Mouse (Mus musculus) stomach, embryonic 15.5 days (tissue): ENCODE measurements around the gene Rgl1. TPM values are rescaled to one million over a fixed set of nuclear protein-coding genes. Genes with fewer than 3 reads are reported as not detected.

Experiments used
- ATAC-seq: fragments of 200-750 bp; cut with Nextera tagmentation; 2 replicates; pipeline ENCODE4 v1.8.0; 2017; ENCODE audit warnings: low read depth, moderate number of reproducible peaks, moderate TSS enrichment; ENCODE audit not compliant: insufficient read depth, low FRiP score
- H3K27ac ChIP-seq: fragments of 300-500 bp; sonication (generic); 2 replicates; pipeline ENCODE4 v1.5.1; 2015; ENCODE audit warnings: mild to moderate bottlenecking, inconsistent platforms
- H3K27me3 ChIP-seq: fragments of 300-500 bp; sonication (generic); replicated peaks from 2 replicates; pipeline ENCODE4 v1.6.1; 2015; ENCODE audit warnings: inconsistent platforms
- H3K36me3 ChIP-seq: fragments of 300-500 bp; sonication (generic); 2 replicates; pipeline ENCODE4 v1.6.1; 2015; ENCODE audit warnings: inconsistent platforms
- H3K4me1 ChIP-seq: fragments of 300-500 bp; sonication (generic); 2 replicates; pipeline ENCODE4 v1.6.1; 2015; ENCODE audit warnings: inconsistent platforms
- H3K4me2 ChIP-seq: fragments of 300-500 bp; sonication (generic); 2 replicates; pipeline ENCODE4 v1.6.1; 2015; ENCODE audit warnings: mild to moderate bottlenecking, inconsistent platforms
- H3K4me3 ChIP-seq: fragments of 300-500 bp; sonication (generic); replicated peaks from 2 replicates; pipeline ENCODE4 v1.5.1; 2015; ENCODE audit warnings: inconsistent platforms
- H3K9ac ChIP-seq: fragments of 300-500 bp; sonication (generic); 2 replicates; pipeline ENCODE4 v1.6.1; 2015; ENCODE audit warnings: inconsistent platforms
- H3K9me3 ChIP-seq: fragments of 300-500 bp; sonication (generic); 2 replicates; pipeline ENCODE4 v1.6.1; 2016; ENCODE audit warnings: inconsistent platforms
- WGBS: fragments of 180-500 bp; shearing (Covaris S2); methylation state at CpG from one replicate; pipeline ENCODE4 v1.1.7; 2015; 5-methylcytosine and 5-hydroxymethylcytosine counted together
- polyA plus RNA-seq: library from polyadenylated mRNA; unstranded; fragments of >200 nt; fragmentation: Nextera tagmentation; extraction: Ambion mirVana; gene quantifications from 2 replicates; pipeline ENCODE4 v1.2.1, GENCODE M21; 2015

Rgl1 gene
- polyA plus RNA-seq, 1 experiment from 2014 or later, result 41.7 TPM

DNA sequence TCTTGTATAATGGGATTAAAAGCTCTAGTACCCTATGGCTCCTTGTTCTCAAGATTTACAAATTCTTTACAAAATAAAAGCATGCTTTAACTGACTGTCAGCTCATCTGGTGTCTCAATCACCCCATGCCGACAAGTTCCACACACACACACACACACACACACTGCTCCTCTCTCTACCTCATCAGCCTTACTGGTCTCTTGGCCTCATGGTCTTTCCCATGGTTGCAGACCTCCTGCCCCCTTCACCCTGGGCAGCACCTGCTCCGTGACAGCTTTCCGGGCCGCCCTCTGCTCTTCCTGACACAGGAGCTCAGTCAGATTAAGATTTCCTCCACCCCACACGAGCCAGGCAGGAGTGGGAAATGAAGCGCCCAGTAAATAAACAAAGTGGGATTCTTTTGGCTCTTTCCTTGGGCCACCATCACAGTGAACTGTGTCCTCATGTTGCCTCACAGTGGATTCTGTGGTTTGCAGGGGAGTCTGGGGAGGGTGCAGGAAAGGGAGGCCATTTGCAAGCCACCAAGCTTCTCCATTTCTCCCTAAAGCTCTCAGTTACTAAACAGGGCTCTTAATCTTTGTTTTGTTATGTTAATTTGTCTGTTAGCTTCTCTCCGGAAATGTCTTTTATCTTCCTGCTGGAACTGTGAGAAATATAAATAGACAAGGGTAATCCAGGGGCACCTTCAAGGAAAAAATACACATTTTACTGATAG, 193.2 kb downstream of the Rgl1 start:
- Histone ChIP-seq H3K27ac (no peak overlapping the region), H3K9ac (no peak overlapping the region), H3K27me3 (no peaks in the 10 kb centered on the region), H3K4me1 (peaks cover 21% of the 10 kb centered on the region), H3K9me3 (no peaks in the 10 kb centered on the region), H3K36me3 (no peaks in the 10 kb centered on the region), H3K4me3 (no peak overlapping the region), H3K4me2 (no peak overlapping the region)
- no peak for ATAC-seq
- 32% methylated on average over 7 of the region's 7 CpGs for WGBS

DNA sequence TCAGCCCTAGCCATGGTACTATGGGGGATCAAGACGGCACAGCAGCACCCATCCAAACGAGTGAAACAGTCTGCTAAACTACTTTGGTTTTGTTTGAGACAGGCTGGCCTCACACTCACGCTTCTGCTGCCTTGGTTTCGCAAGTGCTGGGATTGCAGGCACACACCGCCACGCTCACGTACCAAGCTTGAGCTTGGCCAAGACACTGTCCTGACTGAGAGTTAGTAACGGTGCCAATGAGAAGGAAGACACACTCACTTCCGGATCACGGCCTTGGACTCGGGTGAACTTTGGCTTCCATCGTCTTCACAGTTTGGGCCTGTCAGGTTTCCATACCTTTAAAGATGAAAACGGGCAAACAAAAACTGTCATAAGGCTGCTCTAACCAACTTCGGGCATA, 194.8 kb downstream of the Rgl1 start:
- Histone ChIP-seq H3K27ac (no peak overlapping the region), H3K4me1 (peaks cover 16% of the 10 kb centered on the region; the same call in 1 of the 2 replicates), H3K9ac (no peak overlapping the region), H3K36me3 (no peaks in the 10 kb centered on the region), H3K9me3 (no peaks in the 10 kb centered on the region), H3K4me2 (no peak overlapping the region), H3K27me3 (no peaks in the 10 kb centered on the region), H3K4me3 (no peak overlapping the region)
- 90% methylated on average over 14 of the region's 14 CpGs for WGBS
- no peak for ATAC-seq

DNA sequence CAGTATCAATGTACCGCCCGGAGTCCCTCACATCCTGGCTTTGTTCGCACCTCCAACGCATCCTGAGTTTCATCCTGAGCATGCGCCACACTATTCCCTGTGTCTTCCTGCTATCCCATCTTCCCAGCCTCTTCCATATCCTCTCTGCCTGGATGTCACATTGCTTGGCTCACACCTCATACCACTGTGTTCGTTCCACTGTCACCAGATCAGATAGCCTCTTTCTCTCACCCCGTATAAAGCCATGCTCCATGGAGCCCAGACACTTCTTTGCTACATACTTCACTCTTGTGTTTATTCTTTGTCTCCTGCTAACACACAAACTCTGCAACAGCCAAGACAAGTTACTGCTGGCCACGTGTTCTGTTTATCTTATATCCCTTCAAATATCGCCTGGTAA, 195.5 kb downstream of the Rgl1 start:
- Histone ChIP-seq H3K4me1 (peaks cover 15% of the 10 kb centered on the region; the same call in 1 of the 2 replicates), H3K4me3 (no peak overlapping the region), H3K27ac (no peak overlapping the region), H3K4me2 (no peak overlapping the region), H3K9me3 (no peaks in the 10 kb centered on the region), H3K27me3 (no peaks in the 10 kb centered on the region), H3K36me3 (no peaks in the 10 kb centered on the region), H3K9ac (no peak overlapping the region)
- no peak for ATAC-seq
- WGBS, result 69% methylated on average over 9 of the region's 9 CpGs

DNA sequence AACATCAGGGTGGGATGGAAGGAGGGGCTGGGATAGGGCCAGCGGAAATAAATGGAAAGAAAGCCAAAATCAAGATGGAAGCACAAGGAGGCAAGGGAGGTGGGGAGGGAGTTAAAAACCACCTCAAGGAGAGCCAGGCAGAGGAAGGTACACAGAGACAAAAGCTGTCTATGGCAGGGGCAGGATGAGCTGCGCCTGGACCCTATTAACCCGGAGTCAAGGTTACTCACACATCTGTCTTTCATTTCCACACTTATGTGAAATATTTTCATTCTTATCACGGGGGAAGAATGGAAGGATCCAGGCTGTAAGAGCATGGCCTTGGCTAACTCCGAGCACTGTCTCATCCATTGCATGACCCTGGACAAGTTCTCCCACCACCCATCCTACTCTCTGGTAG, 202.9 kb downstream of the Rgl1 start:
- ATAC-seq, result no peak
- no peaks in the 10 kb centered on the region for H3K36me3 ChIP-seq
- no peak overlapping the region for H3K27ac ChIP-seq
- H3K9me3 ChIP-seq, result no peaks in the 10 kb centered on the region
- H3K27me3 ChIP-seq, result no peaks in the 10 kb centered on the region
- H3K9ac ChIP-seq, result no peak overlapping the region
- H3K4me2 ChIP-seq, result no peak overlapping the region
- 0 out of 2 replicates have a peak, but pooled peaks cover 3% of the 10 kb centered on the region for H3K4me1 ChIP-seq
- H3K4me3 ChIP-seq, result no peak overlapping the region
- WGBS, result 81% methylated on average over 5 of the region's 5 CpGs

DNA sequence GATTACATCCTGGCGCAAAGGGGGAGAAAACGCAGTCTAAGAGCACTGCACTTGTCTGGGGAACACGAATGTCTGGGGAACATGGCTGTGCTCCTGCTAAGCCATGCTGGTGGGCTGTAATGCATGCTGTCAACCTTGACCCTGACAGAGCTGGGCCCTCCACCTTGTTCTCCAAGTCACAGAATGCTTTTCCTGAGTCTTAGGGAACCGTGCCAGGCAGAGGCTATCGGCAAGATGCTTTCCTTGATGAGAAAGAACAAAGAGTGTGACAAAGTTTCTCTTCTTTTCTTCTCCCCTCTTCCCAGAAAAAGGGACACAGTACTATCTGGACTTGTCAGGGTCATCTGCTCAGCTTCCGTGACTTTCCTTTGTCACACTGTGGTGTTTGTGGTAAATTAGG, 203.3 kb downstream of the Rgl1 start:
- ATAC-seq, result no peak
- Histone ChIP-seq H3K27me3 (no peaks in the 10 kb centered on the region), H3K9me3 (no peaks in the 10 kb centered on the region), H3K36me3 (no peaks in the 10 kb centered on the region), H3K4me2 (no peak overlapping the region), H3K27ac (no peak overlapping the region), H3K4me1 (0 out of 2 replicates have a peak, but pooled peaks cover 3% of the 10 kb centered on the region), H3K4me3 (no peak overlapping the region), H3K9ac (no peak overlapping the region)
- 76% methylated on average over 6 of the region's 6 CpGs for WGBS

DNA sequence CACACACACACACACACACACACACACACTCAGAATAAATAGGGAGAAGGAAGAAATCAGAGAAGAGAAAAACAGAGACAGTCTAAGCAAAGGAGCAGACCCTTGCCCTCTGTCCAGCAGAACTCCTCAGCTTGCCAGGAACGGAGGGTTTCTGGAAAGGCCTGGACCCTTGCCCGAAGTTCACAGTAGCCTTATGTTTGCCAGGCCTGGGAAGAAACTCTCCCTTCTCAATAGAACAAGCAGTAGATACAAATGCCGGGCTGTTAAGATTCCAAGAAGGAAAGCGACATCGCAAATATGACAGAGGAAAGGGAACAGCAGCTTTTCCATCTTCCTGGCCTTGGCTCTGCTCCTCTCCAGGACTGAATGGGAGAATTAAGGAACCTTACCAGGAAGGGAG, 205.7 kb downstream of the Rgl1 start:
- no peak for ATAC-seq
- Histone ChIP-seq H3K27me3 (no peaks in the 10 kb centered on the region), H3K9me3 (no peaks in the 10 kb centered on the region), H3K36me3 (no peaks in the 10 kb centered on the region), H3K9ac (no peak overlapping the region), H3K4me2 (no peak overlapping the region), H3K27ac (peak overlapping the region; percentile 32; the same call in 1 of the 2 replicates), H3K4me3 (no peak overlapping the region), H3K4me1 (peaks cover 19% of the 10 kb centered on the region)
- 63% methylated on average over 5 of the region's 5 CpGs for WGBS

DNA sequence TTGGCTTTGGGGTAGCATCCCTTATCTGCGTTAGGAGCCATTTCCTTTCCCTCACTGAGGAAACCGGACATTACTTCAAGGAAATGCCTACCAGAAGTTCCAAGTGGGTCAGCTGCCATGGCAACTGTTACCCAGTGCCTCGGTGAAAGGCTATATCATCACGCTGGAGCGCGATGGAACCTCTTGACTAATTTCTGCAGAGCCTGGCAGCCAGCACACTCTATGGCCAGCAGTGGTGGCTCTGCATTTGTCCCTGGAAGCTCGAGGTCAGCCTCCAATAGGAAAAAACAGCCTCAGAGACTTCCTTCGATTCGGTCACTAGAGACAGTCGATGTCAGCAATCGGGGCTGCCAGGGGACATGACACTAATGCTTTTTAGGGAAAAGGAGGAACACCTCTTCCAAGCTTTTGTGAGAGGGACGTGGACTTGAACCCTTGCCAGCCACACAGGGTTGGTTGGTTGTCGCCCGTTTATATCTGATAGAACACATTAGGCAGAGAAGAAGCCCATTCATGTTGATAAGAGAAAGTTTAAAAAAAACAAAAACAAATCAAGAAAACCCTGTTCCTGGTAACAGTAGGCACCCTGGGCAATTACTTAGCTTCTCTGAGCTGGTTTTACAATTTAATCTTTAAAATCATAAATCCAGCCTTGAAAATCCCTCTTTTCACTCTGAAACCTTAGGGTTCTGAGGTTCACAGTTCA, 209.4 kb downstream of the Rgl1 start:
- peak overlapping the region; percentile 92 for H3K27ac ChIP-seq
- no peaks in the 10 kb centered on the region for H3K36me3 ChIP-seq
- no peaks in the 10 kb centered on the region for H3K9me3 ChIP-seq
- no peak overlapping the region for H3K9ac ChIP-seq
- H3K4me1 ChIP-seq, result peaks cover 20% of the 10 kb centered on the region
- WGBS, result 47% methylated on average over 14 of the region's 14 CpGs
- H3K27me3 ChIP-seq, result no peaks in the 10 kb centered on the region
- no peak overlapping the region for H3K4me3 ChIP-seq
- ATAC-seq, result no peak
- no peak overlapping the region for H3K4me2 ChIP-seq

DNA sequence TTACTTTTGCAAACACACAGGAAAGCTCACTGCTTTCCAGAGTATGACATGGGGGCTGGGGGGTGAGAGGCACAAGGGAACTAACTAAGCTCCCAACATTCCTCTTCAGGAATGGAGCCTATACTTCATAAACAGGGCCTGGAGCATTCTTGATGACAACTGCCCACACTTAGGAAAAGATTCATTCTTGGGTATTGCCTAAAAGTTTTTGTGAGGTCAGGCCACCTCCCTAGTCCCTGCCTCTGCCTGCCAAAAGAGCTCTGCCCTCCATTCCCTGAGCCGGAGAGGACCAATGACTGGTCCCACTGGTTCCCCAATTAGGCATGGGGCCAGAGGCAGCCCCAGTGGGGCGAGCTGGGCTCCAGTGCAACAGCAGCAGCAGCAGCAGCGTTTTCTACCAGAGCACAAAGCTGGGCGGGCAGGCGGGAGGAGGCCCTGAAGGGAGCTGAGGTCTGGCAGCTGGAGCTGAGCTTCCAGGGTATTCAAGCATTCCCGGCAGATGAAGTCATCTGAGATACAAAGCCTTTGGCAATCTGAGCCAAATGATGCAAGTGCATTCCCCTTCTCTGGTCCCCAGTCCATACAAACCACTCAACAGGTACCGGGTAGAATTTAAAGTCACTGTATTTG, 210.1 kb downstream of the Rgl1 start:
- 13% methylated on average over 7 of the region's 7 CpGs for WGBS
- no peaks in the 10 kb centered on the region for H3K36me3 ChIP-seq
- H3K4me1 ChIP-seq, result peaks cover 20% of the 10 kb centered on the region
- no peaks in the 10 kb centered on the region for H3K9me3 ChIP-seq
- H3K27me3 ChIP-seq, result no peaks in the 10 kb centered on the region
- H3K4me2 ChIP-seq, result peak overlapping the region; percentile 23; the same call in 1 of the 2 replicates
- no peak overlapping the region for H3K9ac ChIP-seq
- no peak overlapping the region for H3K4me3 ChIP-seq
- H3K27ac ChIP-seq, result peak overlapping the region; percentile 92
- peak; percentile 86 for ATAC-seq

DNA sequence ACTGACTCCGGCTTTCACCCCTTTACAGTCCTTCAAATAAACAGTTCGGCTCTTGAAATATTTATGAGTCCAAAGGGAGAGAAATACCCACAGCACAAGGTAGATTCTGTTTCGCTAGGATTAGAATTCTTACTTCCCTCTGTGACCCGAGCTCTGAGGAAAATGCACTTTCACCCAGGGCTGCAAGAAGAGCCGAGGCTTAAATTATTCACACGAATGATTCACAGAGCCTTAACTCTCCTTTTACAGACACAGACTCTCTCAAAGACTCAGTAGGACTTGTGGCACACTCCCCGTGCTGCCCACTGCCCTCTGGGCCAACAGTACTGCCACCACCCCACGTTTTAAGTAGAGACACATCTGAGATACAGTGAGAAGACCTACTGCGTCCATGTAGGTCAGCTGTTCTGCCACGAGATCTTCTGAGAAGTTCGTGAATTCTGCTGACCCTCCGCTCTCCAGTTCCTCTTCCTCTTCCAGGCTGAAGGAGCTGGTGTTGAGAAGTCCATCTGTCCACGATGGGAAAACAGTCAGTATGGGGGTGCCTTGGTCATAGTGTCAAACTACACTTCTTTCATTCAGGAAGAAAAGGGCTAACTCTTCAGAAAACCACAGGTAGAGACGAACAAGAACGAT, 212.1 kb downstream of the Rgl1 start:
- no peaks in the 10 kb centered on the region for H3K27me3 ChIP-seq
- no peaks in the 10 kb centered on the region for H3K36me3 ChIP-seq
- H3K9ac ChIP-seq, result no peak overlapping the region
- 0 out of 2 replicates have a peak overlapping the region, but pooled peaks have one; percentile 8 for H3K27ac ChIP-seq
- no peaks in the 10 kb centered on the region for H3K9me3 ChIP-seq
- ATAC-seq, result no peak
- WGBS, result 70% methylated on average over 15 of the region's 15 CpGs
- no peak overlapping the region for H3K4me3 ChIP-seq
- H3K4me2 ChIP-seq, result no peak overlapping the region
- H3K4me1 ChIP-seq, result peaks cover 20% of the 10 kb centered on the region

DNA sequence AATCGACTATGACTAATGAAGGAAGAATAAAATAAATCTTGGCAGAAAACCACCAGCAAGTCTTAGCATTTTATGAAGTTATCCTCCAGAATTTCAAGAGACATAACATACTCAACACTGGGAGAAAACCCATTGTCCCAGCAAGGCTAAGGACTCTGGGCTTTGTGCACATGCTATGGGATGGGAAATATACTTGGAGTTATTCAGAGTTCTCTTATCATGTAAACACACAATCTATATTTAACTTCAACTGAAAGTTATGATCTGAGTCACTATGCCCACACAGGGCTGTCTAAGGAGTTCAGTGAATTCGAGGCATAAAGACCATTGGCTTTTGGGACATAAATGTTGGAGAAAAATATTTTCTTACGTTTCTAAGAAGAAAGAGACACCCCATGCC, 215.2 kb downstream of the Rgl1 start:
- 52% methylated on average over 3 of the region's 3 CpGs for WGBS
- H3K36me3 ChIP-seq, result peaks cover 4% of the 10 kb centered on the region; the same call in 1 of the 2 replicates
- peaks cover 10% of the 10 kb centered on the region for H3K4me1 ChIP-seq
- peak; percentile 54; the same call in 1 of the 2 replicates for ATAC-seq
- no peak overlapping the region for H3K4me2 ChIP-seq
- peak overlapping the region; percentile 78 for H3K27ac ChIP-seq
- H3K9me3 ChIP-seq, result no peaks in the 10 kb centered on the region
- no peak overlapping the region for H3K4me3 ChIP-seq
- no peaks in the 10 kb centered on the region for H3K27me3 ChIP-seq
- H3K9ac ChIP-seq, result no peak overlapping the region

DNA sequence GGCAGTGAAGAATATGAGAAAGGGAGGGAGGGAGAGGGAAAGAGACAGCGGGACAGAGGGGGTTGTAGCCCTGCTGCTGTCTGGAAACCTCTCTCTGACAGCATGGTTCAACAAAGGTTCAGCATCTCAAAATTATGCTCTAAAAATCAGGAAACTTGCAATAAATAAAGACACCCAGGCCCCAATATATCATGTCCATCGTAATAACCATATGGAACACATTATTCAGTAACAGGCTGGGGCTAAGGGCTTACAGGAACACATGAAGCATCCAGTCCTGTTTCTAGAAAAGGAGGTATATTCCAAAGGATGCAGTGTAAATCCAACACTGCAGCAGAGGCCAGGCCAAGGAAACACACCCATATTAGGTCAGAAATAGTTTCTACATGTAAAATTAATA, 215.6 kb downstream of the Rgl1 start:
- ATAC-seq, result peak; percentile 77

More for the DNA sequence above, 215.6 kb downstream of the Rgl1 start:
- WGBS, result 44% methylated on average over 2 of the region's 2 CpGs
- Histone ChIP-seq H3K27ac (peak overlapping the region; percentile 78), H3K4me2 (no peak overlapping the region), H3K4me1 (peaks cover 6% of the 10 kb centered on the region), H3K27me3 (no peaks in the 10 kb centered on the region), H3K9me3 (no peaks in the 10 kb centered on the region), H3K36me3 (peaks cover 4% of the 10 kb centered on the region; the same call in 1 of the 2 replicates), H3K4me3 (no peak overlapping the region), H3K9ac (no peak overlapping the region)
